14 mouse cellular contexts compared by ENCODE assay signal in genomic region chr3:109572871-109573270, GRCm38 (mm10).
DNase-seq lines count a peak whose midpoint lies in the region; ATAC-seq and TF ChIP-seq lines count a peak whose summit lies in the region.
"Had no signal": no experiment of that assay in that cellular context is flagged by ENCODE, and none has a peak within 500 bp of the region (broad histone marks: within the 10 kb centered on the region; RNA-seq: fewer than 3 reads in every experiment).

No protein-coding gene starts in this region.

- DNase-seq in lung, postnatal 25 days (ENCODE audit: low spot score), result peak; percentile 28
- DNase-seq in lung, postnatal 10 days, result no peak
- DNase-seq in kidney, adult 2 months, result peak; percentile 90
- DNase-seq in kidney, postnatal 25 days, result peak; percentile 77 to 92
- DNase-seq in thymus, adult 18-20 months, result no peak
- DNase-seq: B cell, adult 2 months; cerebellum, adult 11 months; gastrocnemius, postnatal 25 days had no signal

- H3K27me3 ChIP-seq in kidney, adult 2 months (replicated peaks; ENCODE audit: control insufficient read depth, insufficient read depth, low read length), result no peaks in the 10 kb centered on the region
- H3K27me3 ChIP-seq: embryonic facial prominence, embryonic 13.5 days had no signal

- H3K4me1 ChIP-seq in kidney, adult 2 months (ENCODE audit: control insufficient read depth, insufficient read depth, low read length), result peaks cover 23% of the 10 kb centered on the region

- no peak for TF ChIP-seq CTCF in kidney, adult 2 months (conservative IDR thresholded peaks at IDR 0.05; ENCODE audit: insufficient read depth, insufficient read length, low read depth, low read length)

- H3K27ac ChIP-seq in kidney, adult 2 months (ENCODE audit: insufficient read depth, low read depth, low read length), result peak overlapping the region; percentile 92
- H3K27ac ChIP-seq: forebrain, embryonic 10.5 days; hindbrain, embryonic 10.5 days had no signal

- no peak overlapping the region for H3K4me3 ChIP-seq in kidney, adult 2 months (ENCODE audit: insufficient read depth, low read depth, low read length)
- H3K4me3 ChIP-seq: embryonic facial prominence, embryonic 13.5 days; forebrain, embryonic 10.5 days; hindbrain, embryonic 10.5 days had no signal

- no peak for ATAC-seq in erythroid progenitor cell, adult 5-6 weeks (replicated peaks; ENCODE audit: low FRiP score, poor library complexity, severe bottlenecking)
- no peak for ATAC-seq in granulocyte monocyte progenitor cell, adult 5-6 weeks (replicated peaks; ENCODE audit: poor library complexity, severe bottlenecking)
- ATAC-seq: midbrain, embryonic 16.5 days had no signal

- 31% methylated on average over 3 of the region's 3 CpGs for WGBS in kidney, adult 2 months

- no peak for TF ChIP-seq POLR2A in kidney, adult 2 months (IDR thresholded peaks at IDR 0.05; ENCODE audit: low read depth, low read length)

- no peaks in the 10 kb centered on the region for H3K36me3 ChIP-seq in kidney, adult 2 months (ENCODE audit: control insufficient read depth, insufficient read depth, low read length)
- H3K36me3 ChIP-seq: embryonic facial prominence, embryonic 13.5 days; forebrain, embryonic 10.5 days; hindbrain, embryonic 10.5 days had no signal

Comparison
In these comparisons a context has a peak if more than half of its experiments do, and no peak if none do; other contexts are left out.
1. DNase-seq: peak in lung, postnatal 25 days (single experiment), kidney, adult 2 months (single experiment) and kidney, postnatal 25 days (2 of 2); none in lung, postnatal 10 days (single experiment) and thymus, adult 18-20 months (0 of 2).